Mouse (Mus musculus) CH12.LX (cell line): ENCODE results near the gene Tpra1.

Experiments
- CHD2 ChIP-seq: IDR thresholded peaks from 2 replicates; pipeline ENCODE4 v1.6.1; 2011; ENCODE audit warnings: low read length, improper control_type of control experiment
- CTCF ChIP-seq, 2 experiments: IDR thresholded peaks in 1 of 2; conservative IDR thresholded peaks in 1 of 2; 2 replicates each; pipeline ENCODE4 v1.5.1; 2011 to 2012; ENCODE audit warnings: low read depth in 2 of 2, low read length in 2 of 2, improper control_type of control experiment in 1 of 2, inconsistent platforms in 1 of 2, mild to moderate bottlenecking in 1 of 2, moderate library complexity in 1 of 2
- KAT2A ChIP-seq: IDR thresholded peaks from 2 replicates; pipeline ENCODE4 v1.6.1; 2012; ENCODE audit warnings: low read length, improper control_type of control experiment, inconsistent platforms; ENCODE audit not compliant: insufficient replicate concordance
- MAX ChIP-seq: IDR thresholded peaks from 2 replicates; pipeline ENCODE4 v1.6.1; 2011; ENCODE audit warnings: low read length, improper control_type of control experiment
- MAZ ChIP-seq: IDR thresholded peaks from 2 replicates; pipeline ENCODE4 v1.6.1; 2012; ENCODE audit warnings: low read depth, mild to moderate bottlenecking, inconsistent platforms, low read length, improper control_type of control experiment, moderate library complexity
- TCF12 ChIP-seq: IDR thresholded peaks from 2 replicates; pipeline ENCODE4 v1.6.1; 2014; ENCODE audit warnings: low read depth, mild to moderate bottlenecking, inconsistent platforms, low read length, improper control_type of control experiment
- USF1 ChIP-seq: IDR thresholded peaks from 2 replicates; pipeline ENCODE4 v1.6.1; 2014; ENCODE audit warnings: low read depth, mild to moderate bottlenecking, inconsistent platforms, low read length, improper control_type of control experiment

- TF ChIP-seq USF1 (no peak), CHD2 (no peak), TCF12 (no peak), MAZ (no peak), MAX (no peak), KAT2A (no peak), CTCF (conservative IDR thresholded peaks at IDR 0.05 in 1 of 2, IDR thresholded peaks at IDR 0.05 in 1 of 2; ENCODE audit: low read depth in 2 of 2, low read length in 2 of 2) (no peak)
These were observed 29.2 kb upstream of the Tpra1 start for GRCm38 (mm10) chr6:88872811-88873210.
